Mouse (Mus musculus): ENCODE data around the gene Ranbp9.

The Ranbp9 gene

GRCm38 (mm10) chr13:43360534-43360933, 120.5 kb downstream of the Ranbp9 start:
- DNase-seq, result no peak

- no peak for DNase-seq
Observed at GRCm38 (mm10) chr13:43356346-43357125, 124.5 kb downstream of the Ranbp9 start.

- DNase-seq, result no peak
Observed at GRCm38 (mm10) chr13:43354362-43354761, 126.7 kb downstream of the Ranbp9 start.

- DNase-seq, result no peak
Observed at GRCm38 (mm10) chr13:43353356-43353755, 127.7 kb downstream of the Ranbp9 start.

Data from kidney, postnatal 10 days (tissue).